Mouse (Mus musculus): ENCODE data around the gene Sorcs2. TPM values are rescaled to one million over a fixed set of nuclear protein-coding genes. Genes with fewer than 3 reads are reported as not detected.

The Sorcs2 gene
- total and polyA plus RNA-seq, 3 experiments = 0.42 to 1.6 (median 0.46) TPM

- dilution Hi-C loops (cut with MboI; ENCODE audit: extremely low pct_ligation_motif_present, extremely low pct_unique_long_range_greater_than_20kb, low sequenced_read_pairs) = no loop called here
Observed at GRCm38 (mm10) chr5:36426404-36426803, 28.5 kb upstream of the Sorcs2 start.

DNA sequence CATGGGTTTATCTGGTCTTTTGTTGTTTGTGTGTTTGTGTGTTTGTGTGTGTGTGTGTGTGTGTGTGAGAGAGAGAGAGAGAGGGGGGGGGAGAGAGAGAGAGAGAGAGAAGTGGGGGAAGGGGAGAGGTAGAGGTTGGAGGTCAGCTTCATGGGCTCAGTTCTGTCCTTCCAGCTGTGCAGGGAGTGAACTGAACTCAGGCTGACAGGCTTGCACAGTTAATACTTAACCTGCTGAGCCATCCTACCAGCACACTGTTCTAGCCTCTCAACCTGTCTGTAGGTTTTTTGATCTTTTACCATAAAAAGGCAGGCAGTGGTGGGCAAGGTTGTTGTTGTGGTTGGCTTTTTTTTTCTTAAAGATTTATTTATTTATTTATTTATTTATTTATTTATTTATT lies 26.7 kb upstream of the Sorcs2 start:
- TF ChIP-seq TCF12 (IDR thresholded peaks at IDR 0.05; ENCODE audit: low read depth, low read length) = no peak
- no peak for TF ChIP-seq IRF4 (IDR thresholded peaks at IDR 0.05; ENCODE audit: low read depth, low read length)
- TF ChIP-seq USF1 (IDR thresholded peaks at IDR 0.05; ENCODE audit: low read depth, low read length) = no peak
- no peak for TF ChIP-seq UBTF (IDR thresholded peaks at IDR 0.05; ENCODE audit: low read depth, low read length)
- no peak for TF ChIP-seq USF2 (conservative IDR thresholded peaks at IDR 0.05; ENCODE audit: low read depth, low read length)
- no peak for TF ChIP-seq CHD1 (IDR thresholded peaks at IDR 0.05; ENCODE audit: low read depth, low read length)
- TF ChIP-seq GABPA (IDR thresholded peaks at IDR 0.05; ENCODE audit: insufficient replicate concordance, low read depth, low read length) = no peak
- no peak for TF ChIP-seq JUN (IDR thresholded peaks at IDR 0.05; ENCODE audit: insufficient read depth, low read depth, low read length)
- no peak for TF ChIP-seq E2F4 (IDR thresholded peaks at IDR 0.05; ENCODE audit: insufficient replicate concordance, low read depth, low read length)
- TF ChIP-seq CTCF (conservative IDR thresholded peaks at IDR 0.05 in 1 of 2, IDR thresholded peaks at IDR 0.05 in 1 of 2; ENCODE audit: low read depth in 2 of 2, low read length in 2 of 2) = no peak
- TF ChIP-seq SIN3A (IDR thresholded peaks at IDR 0.05; ENCODE audit: low read length) = no peak
- no peak for TF ChIP-seq MYC (IDR thresholded peaks at IDR 0.05; ENCODE audit: low read depth, low read length)
- no peak for TF ChIP-seq ZKSCAN1 (IDR thresholded peaks at IDR 0.05; ENCODE audit: borderline replicate concordance, low read depth, low read length)
- no peak for TF ChIP-seq JUND (conservative IDR thresholded peaks at IDR 0.05; ENCODE audit: low read depth, low read length)
- H3K27ac ChIP-seq (ENCODE audit: insufficient read depth, low read depth) = no peak overlapping the region
- H3K4me3 ChIP-seq (replicated peaks in 1 of 3; ENCODE audit: low read depth in 2 of 3, low read length in 2 of 3, poor library complexity in 1 of 3) = no peak overlapping the region
- no peak for DNase-seq (ENCODE audit: extremely low read depth)
- no peak overlapping the region for H3K4me2 ChIP-seq (ENCODE audit: insufficient read depth, low read depth, poor library complexity, severe bottlenecking)
- H3K27me3 ChIP-seq (replicated peaks) = peaks cover 75% of the 10 kb centered on the region
- no peaks in the 10 kb centered on the region for H3K79me2 ChIP-seq (replicated peaks; ENCODE audit: control insufficient read depth, extremely low read depth, insufficient read depth, poor library complexity, severe bottlenecking)
- peaks cover 3% of the 10 kb centered on the region for H3K9me3 ChIP-seq (replicated peaks; ENCODE audit: low read length)
- dilution Hi-C loops (cut with MboI; ENCODE audit: extremely low pct_ligation_motif_present, extremely low pct_unique_long_range_greater_than_20kb, low sequenced_read_pairs) (no loop called here), in situ Hi-C loops (cut with MboI; ENCODE audit: low pct_ligation_motif_present, low pct_unique_long_range_greater_than_20kb, low sequenced_read_pairs) (no loop called here)
- H3K9ac ChIP-seq (ENCODE audit: insufficient read depth, low read depth) = no peak overlapping the region
- no peaks in the 10 kb centered on the region for H3K4me1 ChIP-seq (ENCODE audit: control insufficient read depth in 1 of 2, insufficient read depth in 2 of 2)
- no peaks in the 10 kb centered on the region for H3K36me3 ChIP-seq (replicated peaks in 1 of 2; ENCODE audit: control insufficient read depth in 1 of 2, insufficient read depth in 1 of 2, low read length in 1 of 2)

More at GRCm38 (mm10) chr5:36426404-36426803, 28.5 kb upstream of the Sorcs2 start:
- Histone ChIP-seq H3K27me3 (replicated peaks) (peaks cover 84% of the 10 kb centered on the region), H3K4me1 (ENCODE audit: control insufficient read depth in 1 of 2, insufficient read depth in 2 of 2) (no peaks in the 10 kb centered on the region), H3K79me2 (replicated peaks; ENCODE audit: control insufficient read depth, extremely low read depth, insufficient read depth, poor library complexity, severe bottlenecking) (no peaks in the 10 kb centered on the region), H3K4me2 (ENCODE audit: insufficient read depth, low read depth, poor library complexity, severe bottlenecking) (no peak overlapping the region), H3K36me3 (replicated peaks in 1 of 2; ENCODE audit: control insufficient read depth in 1 of 2, insufficient read depth in 1 of 2, low read length in 1 of 2) (no peaks in the 10 kb centered on the region), H3K9ac (ENCODE audit: insufficient read depth, low read depth) (no peak overlapping the region), H3K9me3 (replicated peaks; ENCODE audit: low read length) (no peaks in the 10 kb centered on the region), H3K4me3 (replicated peaks in 1 of 3; ENCODE audit: low read depth in 2 of 3, low read length in 2 of 3, poor library complexity in 1 of 3) (no peak overlapping the region), H3K27ac (ENCODE audit: insufficient read depth, low read depth) (no peak overlapping the region)
- DNase-seq (ENCODE audit: extremely low read depth) = no peak
- no peak for TF ChIP-seq MAFK (IDR thresholded peaks at IDR 0.05; ENCODE audit: insufficient replicate concordance, low read length)
- in situ Hi-C loops (cut with MboI; ENCODE audit: low pct_ligation_motif_present, low pct_unique_long_range_greater_than_20kb, low sequenced_read_pairs) = no loop called here

Measured in CH12.LX (cell line).